Mouse (Mus musculus) olfactory bulb, adult 2 months (tissue): ENCODE measurements around the gene Gpr162.

ENCODE experiments used
- CTCF ChIP-seq: fragments of 200-500 bp; IDR thresholded peaks from 2 replicates; pipeline ENCODE4 v1.5.1; 2012; ENCODE audit warnings: low read depth, mild to moderate bottlenecking, low read length, moderate library complexity; ENCODE audit not compliant: insufficient read depth
- POLR2A ChIP-seq: fragments of 200-500 bp; IDR thresholded peaks from 2 replicates; pipeline ENCODE4 v1.6.1; 2012; ENCODE audit warnings: mild to moderate bottlenecking, low read depth, low read length, moderate library complexity; ENCODE audit not compliant: insufficient read depth

GRCm38 (mm10) chr6:124839805-124840204 lies 24.0 kb downstream of the Gpr162 start:
- no peak for TF ChIP-seq POLR2A
- no peak for TF ChIP-seq CTCF
